Mouse (Mus musculus): ENCODE measurements around the gene Cd36. TPM values are rescaled to one million over a fixed set of nuclear protein-coding genes. Genes with fewer than 3 reads are reported as not detected.

Cd36 gene
- polyA plus RNA-seq, 1 experiment, result 14.3 TPM

DNA sequence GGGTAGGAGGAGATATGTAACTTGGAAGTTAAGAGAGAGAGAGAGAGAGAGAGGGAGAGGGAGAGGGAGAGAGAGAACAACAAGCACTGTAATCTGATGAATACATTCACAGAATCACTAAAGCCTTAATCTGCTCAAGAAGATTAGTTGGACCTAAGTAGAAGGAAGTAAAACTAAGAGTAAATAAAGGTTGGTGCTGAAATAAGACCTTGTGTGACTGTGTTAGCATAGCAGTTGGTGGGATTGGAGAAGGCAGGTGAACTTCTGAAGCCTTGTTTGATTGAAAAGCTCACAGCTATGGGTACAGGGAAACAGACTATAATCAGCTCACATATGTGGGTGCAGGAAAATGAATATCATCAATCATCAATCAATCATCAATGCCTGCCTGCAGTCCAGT is 23.2 kb downstream of the Cd36 start:
- Histone ChIP-seq H3K4me1 (ENCODE audit: control insufficient read depth, insufficient read depth, insufficient read length) (no peaks in the 10 kb centered on the region), H3K36me3 (ENCODE audit: control insufficient read depth, insufficient read depth, low read length) (no peaks in the 10 kb centered on the region), H3K27me3 (ENCODE audit: control insufficient read depth, insufficient read depth, low read length) (no peaks in the 10 kb centered on the region), H3K4me3 (ENCODE audit: extremely low read depth, insufficient read depth, insufficient read length) (no peak overlapping the region), H3K27ac (ENCODE audit: insufficient read depth, low read length) (no peak overlapping the region)
- DNase-seq (ENCODE audit: low read depth in 1 of 2, low spot score in 2 of 2), result no peak
- TF ChIP-seq CTCF (IDR thresholded peaks at IDR 0.05; ENCODE audit: extremely low read depth, insufficient read depth, insufficient read length, insufficient replicate concordance), result no peak
- no peak for TF ChIP-seq POLR2A (IDR thresholded peaks at IDR 0.05; ENCODE audit: low read depth, low read length)

DNA sequence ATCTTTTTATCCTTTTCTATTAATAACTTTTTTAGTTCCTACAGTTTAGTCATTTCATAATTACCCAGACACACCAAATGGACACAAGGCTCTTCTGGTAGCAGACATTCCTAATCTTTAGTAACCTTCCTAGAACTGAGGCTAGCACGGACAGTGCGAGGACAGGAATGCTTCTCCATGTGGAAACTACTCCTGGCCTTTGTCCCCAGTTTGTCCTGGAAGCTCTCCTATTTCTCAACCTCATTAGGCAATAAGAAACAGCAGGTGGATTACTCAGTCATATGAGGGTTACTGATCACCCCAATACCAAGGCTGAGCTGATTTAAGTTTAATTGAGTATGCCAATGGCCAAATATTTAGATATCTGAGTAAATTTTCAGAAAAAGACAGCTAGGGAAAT is 25.5 kb downstream of the Cd36 start:
- H3K4me3 ChIP-seq (ENCODE audit: extremely low read depth, insufficient read depth, insufficient read length), result no peak overlapping the region
- WGBS, result 92% methylated on average over 2 of the region's 2 CpGs

DNA sequence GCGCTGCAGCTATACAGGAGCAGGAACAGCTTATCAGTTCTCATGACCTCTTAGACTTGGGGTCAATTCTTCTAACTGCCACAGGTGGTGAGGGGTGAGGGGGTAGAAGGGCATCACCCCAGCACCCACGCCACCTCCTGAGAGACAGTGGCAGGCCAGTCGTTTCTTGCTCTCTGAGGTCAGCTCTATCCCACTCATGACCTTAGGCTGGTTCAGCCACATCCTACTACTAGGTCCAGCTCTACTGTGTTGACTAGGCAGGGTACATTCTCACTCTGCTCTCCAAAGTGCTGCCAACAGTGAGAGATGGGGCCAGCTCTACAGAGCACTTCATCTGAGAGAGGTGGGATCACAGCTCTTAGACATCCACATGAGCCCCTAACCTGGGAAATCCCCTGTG is 30.2 kb downstream of the Cd36 start:
- TF ChIP-seq POLR2A (IDR thresholded peaks at IDR 0.05; ENCODE audit: low read depth, low read length) (no peak), CTCF (IDR thresholded peaks at IDR 0.05; ENCODE audit: extremely low read depth, insufficient read depth, insufficient read length, insufficient replicate concordance) (no peak)
- WGBS, result 86% methylated on average over 3 of the region's 3 CpGs

More for the DNA sequence above, 25.5 kb downstream of the Cd36 start:
- H3K4me1 ChIP-seq (ENCODE audit: control insufficient read depth, insufficient read depth, insufficient read length), result no peaks in the 10 kb centered on the region
- no peaks in the 10 kb centered on the region for H3K27me3 ChIP-seq (ENCODE audit: control insufficient read depth, insufficient read depth, low read length)
- no peak overlapping the region for H3K27ac ChIP-seq (ENCODE audit: insufficient read depth, low read length)
- H3K36me3 ChIP-seq (ENCODE audit: control insufficient read depth, insufficient read depth, low read length), result no peaks in the 10 kb centered on the region
- TF ChIP-seq POLR2A (IDR thresholded peaks at IDR 0.05; ENCODE audit: low read depth, low read length) (no peak), CTCF (IDR thresholded peaks at IDR 0.05; ENCODE audit: extremely low read depth, insufficient read depth, insufficient read length, insufficient replicate concordance) (no peak)
- DNase-seq (ENCODE audit: low read depth in 1 of 2, low spot score in 2 of 2), result no peak

DNA sequence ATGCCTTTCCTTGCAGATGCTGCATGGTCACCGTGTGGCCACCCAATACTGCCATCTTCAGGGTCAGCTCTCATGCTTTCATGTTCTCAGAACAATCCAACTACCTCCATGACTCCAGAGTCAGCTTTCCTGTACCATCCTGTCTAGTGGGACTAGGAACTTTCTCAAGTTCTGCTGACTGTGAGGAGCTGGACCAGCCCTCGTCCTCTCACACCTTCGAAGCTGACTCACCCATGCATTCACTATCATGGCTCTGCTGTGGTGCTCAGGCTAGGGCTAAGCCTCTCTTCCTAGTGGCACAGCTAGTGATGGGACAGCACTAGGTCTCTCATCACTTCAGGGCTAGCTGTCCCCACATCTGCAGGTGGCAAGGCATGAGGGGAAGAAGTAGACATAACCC is 30.7 kb downstream of the Cd36 start:
- no peak for TF ChIP-seq POLR2A (IDR thresholded peaks at IDR 0.05; ENCODE audit: low read depth, low read length)
- TF ChIP-seq CTCF (IDR thresholded peaks at IDR 0.05; ENCODE audit: extremely low read depth, insufficient read depth, insufficient read length, insufficient replicate concordance), result no peak
- H3K27ac ChIP-seq (ENCODE audit: insufficient read depth, low read length), result no peak overlapping the region
- 90% methylated on average over 3 of the region's 3 CpGs for WGBS

More for the DNA sequence above, 30.2 kb downstream of the Cd36 start:
- DNase-seq (ENCODE audit: low read depth in 1 of 2, low spot score in 2 of 2), result no peak
- no peaks in the 10 kb centered on the region for H3K36me3 ChIP-seq (ENCODE audit: control insufficient read depth, insufficient read depth, low read length)
- no peaks in the 10 kb centered on the region for H3K4me1 ChIP-seq (ENCODE audit: control insufficient read depth, insufficient read depth, insufficient read length)
- H3K27ac ChIP-seq (ENCODE audit: insufficient read depth, low read length), result no peak overlapping the region
- no peaks in the 10 kb centered on the region for H3K27me3 ChIP-seq (ENCODE audit: control insufficient read depth, insufficient read depth, low read length)
- H3K4me3 ChIP-seq (ENCODE audit: extremely low read depth, insufficient read depth, insufficient read length), result no peak overlapping the region

GRCm38 (mm10) chr5:17857262-17857661 is 31.3 kb downstream of the Cd36 start:
- Histone ChIP-seq H3K4me1 (ENCODE audit: control insufficient read depth, insufficient read depth, insufficient read length) (no peaks in the 10 kb centered on the region), H3K27me3 (ENCODE audit: control insufficient read depth, insufficient read depth, low read length) (no peaks in the 10 kb centered on the region), H3K36me3 (ENCODE audit: control insufficient read depth, insufficient read depth, low read length) (no peaks in the 10 kb centered on the region), H3K27ac (ENCODE audit: insufficient read depth, low read length) (no peak overlapping the region), H3K4me3 (ENCODE audit: extremely low read depth, insufficient read depth, insufficient read length) (no peak overlapping the region)
- 65% methylated on average over 4 of the region's 4 CpGs for WGBS
- DNase-seq (ENCODE audit: low read depth in 1 of 2, low spot score in 2 of 2), result no peak
- TF ChIP-seq CTCF (IDR thresholded peaks at IDR 0.05; ENCODE audit: extremely low read depth, insufficient read depth, insufficient read length, insufficient replicate concordance), result no peak
- TF ChIP-seq POLR2A (IDR thresholded peaks at IDR 0.05; ENCODE audit: low read depth, low read length), result no peak

More for the DNA sequence above, 30.7 kb downstream of the Cd36 start:
- Histone ChIP-seq H3K4me3 (ENCODE audit: extremely low read depth, insufficient read depth, insufficient read length) (no peak overlapping the region), H3K27me3 (ENCODE audit: control insufficient read depth, insufficient read depth, low read length) (no peaks in the 10 kb centered on the region), H3K4me1 (ENCODE audit: control insufficient read depth, insufficient read depth, insufficient read length) (no peaks in the 10 kb centered on the region), H3K36me3 (ENCODE audit: control insufficient read depth, insufficient read depth, low read length) (no peaks in the 10 kb centered on the region)
- no peak for DNase-seq (ENCODE audit: low read depth in 1 of 2, low spot score in 2 of 2)

DNA sequence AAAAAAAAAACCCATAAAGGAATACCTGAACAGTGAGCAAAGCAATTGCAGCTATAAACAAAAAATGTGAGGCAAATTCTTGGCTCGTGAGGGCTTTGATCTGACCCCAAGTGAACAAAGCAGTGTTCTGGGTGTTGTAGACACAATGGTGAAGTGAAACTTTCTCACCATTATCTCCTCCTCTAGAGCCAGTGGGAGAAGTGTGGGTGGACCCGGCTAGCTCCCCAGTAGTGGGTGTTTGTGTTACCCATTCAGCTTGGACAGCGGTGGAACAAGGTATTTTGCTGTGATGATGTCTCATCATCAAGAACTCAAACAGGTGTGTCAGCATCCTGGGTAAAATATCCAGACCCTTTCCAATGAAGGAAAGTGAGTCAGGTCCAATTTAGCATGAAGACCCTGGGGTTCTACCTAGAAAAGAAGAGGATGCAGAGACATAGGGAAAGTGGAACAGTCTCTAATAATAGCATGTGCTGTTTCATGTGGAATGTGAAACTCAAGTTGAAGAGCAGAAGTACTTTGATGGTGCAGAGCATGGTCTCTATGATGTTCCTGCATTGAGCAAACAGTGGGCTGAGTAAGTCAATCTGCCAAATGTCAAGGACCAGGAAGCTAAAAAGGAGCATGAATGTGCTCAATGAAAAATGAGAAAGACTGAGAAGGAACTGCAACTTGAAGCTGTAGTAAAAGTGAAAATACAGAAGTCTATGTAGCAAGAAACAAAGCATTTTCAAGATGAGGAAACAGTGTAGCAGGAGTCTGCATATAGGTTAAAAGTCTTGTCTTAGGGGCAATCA is 34.3 kb downstream of the Cd36 start:
- DNase-seq (ENCODE audit: low read depth in 1 of 2, low spot score in 2 of 2), result no peak
- H3K27ac ChIP-seq (ENCODE audit: insufficient read depth, low read length), result no peak overlapping the region
- WGBS, result 76% methylated on average over 3 of the region's 3 CpGs
- H3K4me1 ChIP-seq (ENCODE audit: control insufficient read depth, insufficient read depth, insufficient read length), result no peaks in the 10 kb centered on the region
- H3K27me3 ChIP-seq (ENCODE audit: control insufficient read depth, insufficient read depth, low read length), result no peaks in the 10 kb centered on the region
- TF ChIP-seq CTCF (IDR thresholded peaks at IDR 0.05; ENCODE audit: extremely low read depth, insufficient read depth, insufficient read length, insufficient replicate concordance), result no peak
- no peak for TF ChIP-seq POLR2A (IDR thresholded peaks at IDR 0.05; ENCODE audit: low read depth, low read length)
- H3K4me3 ChIP-seq (ENCODE audit: extremely low read depth, insufficient read depth, insufficient read length), result no peak overlapping the region
- H3K36me3 ChIP-seq (ENCODE audit: control insufficient read depth, insufficient read depth, low read length), result no peaks in the 10 kb centered on the region

GRCm38 (mm10) chr5:17850582-17850981 is 38.0 kb downstream of the Cd36 start:
- TF ChIP-seq CTCF (IDR thresholded peaks at IDR 0.05; ENCODE audit: extremely low read depth, insufficient read depth, insufficient read length, insufficient replicate concordance), result no peak
- no peak for TF ChIP-seq POLR2A (IDR thresholded peaks at IDR 0.05; ENCODE audit: low read depth, low read length)
- H3K4me1 ChIP-seq (ENCODE audit: control insufficient read depth, insufficient read depth, insufficient read length), result no peaks in the 10 kb centered on the region
- DNase-seq (ENCODE audit: low read depth in 1 of 2, low spot score in 2 of 2), result no peak
- H3K27me3 ChIP-seq (ENCODE audit: control insufficient read depth, insufficient read depth, low read length), result no peaks in the 10 kb centered on the region
- H3K27ac ChIP-seq (ENCODE audit: insufficient read depth, low read length), result no peak overlapping the region
- WGBS, result 91% methylated on average over 2 of the region's 2 CpGs
- no peak overlapping the region for H3K4me3 ChIP-seq (ENCODE audit: extremely low read depth, insufficient read depth, insufficient read length)
- no peaks in the 10 kb centered on the region for H3K36me3 ChIP-seq (ENCODE audit: control insufficient read depth, insufficient read depth, low read length)

Data from spleen, adult 2 months (tissue).